Mouse (Mus musculus): Measurements from ENCODE around the gene Ntng2. TPM values are rescaled to one million over a fixed set of nuclear protein-coding genes. Genes with fewer than 3 reads are reported as not detected.

Gene Ntng2
- polyA plus RNA-seq, 1 experiment from 2014 or later = 0.55 TPM

DNA sequence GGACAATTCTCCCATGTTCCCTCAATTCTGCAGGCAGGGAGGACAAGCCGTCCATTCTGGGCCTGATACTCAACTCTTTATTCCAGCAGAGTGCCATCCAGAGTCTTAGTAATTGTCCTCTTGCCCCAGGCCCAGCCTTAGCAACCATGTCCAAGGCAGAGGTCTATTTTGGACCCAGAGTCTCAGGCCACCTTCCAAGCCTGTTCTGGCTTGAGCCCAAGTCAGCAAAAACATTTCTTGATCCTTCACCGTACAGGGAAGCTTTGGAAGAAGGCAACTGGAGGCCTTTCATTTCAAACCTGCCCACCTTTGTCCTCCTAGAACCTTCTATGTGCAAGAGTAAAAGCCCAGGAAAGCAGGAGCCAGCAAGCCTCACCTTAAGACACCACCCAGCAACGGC lies 17.8 kb downstream of the Ntng2 start:
- H3K27me3 ChIP-seq = peaks cover 4% of the 10 kb centered on the region
- no peaks in the 10 kb centered on the region for H3K4me1 ChIP-seq (replicated peaks)
- H3K36me3 ChIP-seq = no peaks in the 10 kb centered on the region
- no peak overlapping the region for H3K9ac ChIP-seq (replicated peaks)
- H3K4me2 ChIP-seq = no peak overlapping the region
- no peaks in the 10 kb centered on the region for H3K9me3 ChIP-seq
- ATAC-seq (ENCODE audit: insufficient number of reproducible peaks, insufficient read depth, low FRiP score, low TSS enrichment, low read depth) = no peak
- no peak overlapping the region for H3K4me3 ChIP-seq (replicated peaks)
- H3K27ac ChIP-seq = no peak overlapping the region
- 74% methylated on average over 3 of the region's 3 CpGs for WGBS

DNA sequence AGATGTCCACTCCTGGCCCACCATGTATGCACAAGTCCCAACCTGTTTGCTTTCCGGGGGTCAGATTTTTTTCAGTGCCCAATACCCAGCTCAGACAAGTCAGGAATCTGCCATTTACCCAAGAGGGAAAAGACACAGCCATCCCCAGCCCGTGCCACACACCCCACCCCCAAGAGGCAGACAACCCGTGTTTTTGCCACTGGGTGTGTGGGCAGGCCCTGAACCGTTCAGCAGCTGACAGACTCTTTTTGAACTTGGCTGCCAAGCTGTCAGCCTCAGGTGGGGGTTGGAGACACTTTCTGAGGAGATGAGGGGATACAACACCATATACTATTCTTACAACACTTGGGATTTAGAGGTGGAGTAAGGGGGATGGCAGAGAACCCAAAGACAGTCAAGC lies 18.8 kb downstream of the Ntng2 start:
- H3K4me2 ChIP-seq = no peak overlapping the region
- H3K4me1 ChIP-seq (replicated peaks) = no peaks in the 10 kb centered on the region
- ATAC-seq (ENCODE audit: insufficient number of reproducible peaks, insufficient read depth, low FRiP score, low TSS enrichment, low read depth) = no peak
- H3K36me3 ChIP-seq = no peaks in the 10 kb centered on the region
- H3K9ac ChIP-seq (replicated peaks) = no peak overlapping the region
- H3K27ac ChIP-seq = no peak overlapping the region
- no peaks in the 10 kb centered on the region for H3K9me3 ChIP-seq
- H3K27me3 ChIP-seq = peaks cover 3% of the 10 kb centered on the region; the same call in 1 of the 2 replicates
- WGBS = 77% methylated on average over 4 of the region's 4 CpGs
- H3K4me3 ChIP-seq (replicated peaks) = no peak overlapping the region

DNA sequence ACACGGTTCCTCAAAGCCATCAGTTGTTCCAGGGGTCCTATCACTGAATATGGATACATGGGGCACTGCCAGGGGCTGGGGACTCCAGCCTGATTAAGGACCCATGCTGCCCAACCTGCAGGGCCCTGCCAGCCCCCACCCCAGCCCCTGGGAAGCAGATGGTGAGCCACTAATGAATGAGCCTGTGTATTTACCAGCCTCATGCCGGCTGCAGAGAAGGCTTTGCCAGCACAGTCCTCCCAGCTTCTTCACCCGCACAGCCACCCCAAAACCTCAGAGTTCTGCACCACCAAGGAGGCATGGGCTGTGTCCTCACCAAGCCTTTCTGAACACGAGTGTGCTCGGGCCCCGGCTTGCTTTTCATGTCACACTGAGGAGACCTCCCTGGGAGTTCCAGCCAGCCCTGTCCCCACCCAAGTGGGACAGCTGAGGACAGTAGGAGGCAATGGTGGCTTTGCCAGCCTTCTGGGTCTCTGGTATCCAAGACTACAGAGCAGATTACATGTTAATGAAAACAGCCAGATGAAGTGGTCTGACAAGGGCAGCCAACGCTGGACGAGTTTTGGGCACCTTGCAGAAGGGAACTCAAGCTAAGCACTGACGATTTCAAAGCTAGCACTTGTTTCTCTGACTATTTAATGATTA lies 22.5 kb downstream of the Ntng2 start:
- Histone ChIP-seq H3K9ac (replicated peaks) (no peak overlapping the region), H3K36me3 (no peaks in the 10 kb centered on the region), H3K4me1 (replicated peaks) (no peaks in the 10 kb centered on the region), H3K9me3 (no peaks in the 10 kb centered on the region), H3K4me2 (no peak overlapping the region), H3K27me3 (no peaks in the 10 kb centered on the region; the same call in 1 of the 2 replicates), H3K4me3 (replicated peaks) (no peak overlapping the region), H3K27ac (no peak overlapping the region)
- WGBS = 65% methylated on average over 9 of the region's 9 CpGs
- ATAC-seq (ENCODE audit: insufficient number of reproducible peaks, insufficient read depth, low FRiP score, low TSS enrichment, low read depth) = no peak

DNA sequence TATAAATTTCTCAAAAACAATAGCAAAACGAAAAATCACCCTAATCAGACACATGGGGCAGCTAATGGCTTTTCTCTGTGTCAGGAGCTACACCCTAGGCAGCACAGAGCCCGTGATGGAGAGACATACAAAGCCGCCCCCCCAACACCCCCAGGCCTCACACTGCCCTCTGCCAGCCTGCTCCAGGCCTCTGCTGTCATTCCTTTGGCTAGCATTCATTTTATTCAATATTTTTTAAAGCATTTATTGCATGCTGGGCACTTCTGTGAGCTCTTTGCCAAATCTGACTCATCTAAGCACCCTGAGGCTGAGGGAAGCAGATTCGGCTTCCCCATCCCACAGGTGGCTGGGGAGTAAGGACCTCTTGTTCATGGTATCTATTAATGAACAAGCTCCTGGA lies 26.1 kb downstream of the Ntng2 start:
- H3K9me3 ChIP-seq = no peaks in the 10 kb centered on the region

DNA sequence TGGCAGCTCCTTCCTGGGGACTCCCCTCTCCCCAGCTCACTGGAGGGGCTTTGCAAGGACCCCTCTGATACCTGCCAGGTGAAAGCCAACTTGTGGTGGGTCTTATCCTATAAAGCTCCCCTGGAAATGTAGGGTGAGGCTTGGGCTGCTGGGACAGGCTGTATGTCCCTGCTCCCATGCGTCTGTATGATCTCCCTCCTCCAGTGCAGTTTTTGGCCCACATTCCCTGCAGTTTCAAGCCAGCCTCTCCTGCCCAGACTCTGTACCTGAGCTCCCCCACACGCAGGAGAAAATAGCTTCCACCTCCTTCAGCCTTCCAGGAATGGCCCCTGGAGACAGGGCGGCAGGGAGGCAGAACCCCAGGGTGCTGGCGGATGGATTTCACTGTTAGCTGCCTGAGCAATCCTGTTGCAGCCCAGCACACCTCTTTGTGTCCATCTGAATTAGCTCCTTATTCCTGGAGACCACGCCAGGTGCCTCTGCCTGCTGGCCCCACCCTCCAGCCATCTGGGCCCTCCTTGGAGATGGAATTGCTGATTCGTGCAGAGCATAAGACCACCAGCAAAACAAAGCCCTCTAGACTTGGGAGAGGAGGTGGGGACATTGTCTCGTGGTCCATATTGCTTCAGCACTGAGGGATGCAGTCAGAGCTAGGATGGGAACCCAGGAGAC lies 29.1 kb downstream of the Ntng2 start:
- Histone ChIP-seq H3K27ac (no peak overlapping the region), H3K4me3 (replicated peaks) (no peak overlapping the region), H3K9me3 (no peaks in the 10 kb centered on the region), H3K36me3 (no peaks in the 10 kb centered on the region), H3K4me2 (no peak overlapping the region), H3K4me1 (replicated peaks) (no peaks in the 10 kb centered on the region), H3K27me3 (no peaks in the 10 kb centered on the region), H3K9ac (replicated peaks) (no peak overlapping the region)
- ATAC-seq (ENCODE audit: insufficient number of reproducible peaks, insufficient read depth, low FRiP score, low TSS enrichment, low read depth) = no peak
- 52% methylated on average over 7 of the region's 7 CpGs for WGBS

More for the DNA sequence above, 26.1 kb downstream of the Ntng2 start:
- Histone ChIP-seq H3K4me1 (replicated peaks) (no peaks in the 10 kb centered on the region), H3K9ac (replicated peaks) (no peak overlapping the region), H3K27me3 (no peaks in the 10 kb centered on the region), H3K36me3 (no peaks in the 10 kb centered on the region), H3K4me2 (no peak overlapping the region), H3K4me3 (replicated peaks) (no peak overlapping the region), H3K27ac (no peak overlapping the region)
- ATAC-seq (ENCODE audit: insufficient number of reproducible peaks, insufficient read depth, low FRiP score, low TSS enrichment, low read depth) = no peak
- WGBS = 73% methylated on average over 4 of the region's 4 CpGs

DNA sequence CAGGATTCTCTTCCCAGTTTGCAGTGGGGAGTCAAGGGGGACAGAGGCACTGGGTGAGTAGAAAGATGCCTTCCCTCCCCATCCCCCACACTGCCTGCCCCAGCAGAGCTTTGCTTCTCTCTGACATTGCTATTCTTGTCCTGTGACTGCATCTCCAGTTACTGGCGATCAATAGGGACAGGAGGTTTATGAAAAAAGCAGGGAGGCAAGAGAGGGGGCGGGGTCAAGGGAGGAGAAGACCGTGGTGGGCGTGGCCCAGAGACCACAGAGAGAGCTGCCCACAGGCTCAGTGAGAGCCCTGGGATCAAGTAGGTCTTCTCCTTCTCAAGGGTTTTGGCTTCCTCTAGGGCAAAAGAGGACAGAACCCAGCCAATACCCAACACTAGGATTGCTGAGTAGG lies 30.5 kb downstream of the Ntng2 start:
- WGBS = 3% methylated on average over 4 of the region's 4 CpGs
- ATAC-seq (ENCODE audit: insufficient number of reproducible peaks, insufficient read depth, low FRiP score, low TSS enrichment, low read depth) = no peak
- Histone ChIP-seq H3K27ac (no peak overlapping the region), H3K4me1 (replicated peaks) (no peaks in the 10 kb centered on the region), H3K9ac (replicated peaks) (no peak overlapping the region), H3K27me3 (no peaks in the 10 kb centered on the region), H3K4me2 (no peak overlapping the region), H3K36me3 (no peaks in the 10 kb centered on the region), H3K9me3 (no peaks in the 10 kb centered on the region), H3K4me3 (replicated peaks) (no peak overlapping the region)

DNA sequence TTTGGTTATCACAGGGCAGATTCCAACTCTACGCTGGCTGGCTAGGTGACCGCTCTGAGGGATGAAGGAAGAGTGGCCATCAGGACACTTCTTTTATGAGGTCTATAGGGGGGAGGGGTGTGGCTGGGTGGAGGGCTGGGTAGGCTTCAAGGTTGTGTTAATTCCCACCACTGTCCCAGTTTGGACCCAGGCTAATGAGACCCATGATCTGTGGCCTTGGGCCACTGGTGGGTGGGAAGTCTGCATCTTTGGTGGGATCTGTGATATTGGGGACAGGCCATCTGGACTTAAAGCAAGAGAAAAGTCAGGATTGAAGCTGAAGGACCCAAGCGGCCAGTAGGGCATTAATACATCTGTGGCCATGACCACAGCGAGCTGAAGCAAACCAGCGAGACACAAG lies 34.0 kb downstream of the Ntng2 start:
- H3K27ac ChIP-seq = no peak overlapping the region
- no peaks in the 10 kb centered on the region for H3K9me3 ChIP-seq
- H3K36me3 ChIP-seq = no peaks in the 10 kb centered on the region
- H3K4me2 ChIP-seq = no peak overlapping the region
- ATAC-seq (ENCODE audit: insufficient number of reproducible peaks, insufficient read depth, low FRiP score, low TSS enrichment, low read depth) = no peak
- no peak overlapping the region for H3K9ac ChIP-seq (replicated peaks)
- no peak overlapping the region for H3K4me3 ChIP-seq (replicated peaks)
- WGBS = 95% methylated on average over 5 of the region's 5 CpGs
- H3K27me3 ChIP-seq = no peaks in the 10 kb centered on the region
- no peaks in the 10 kb centered on the region; the same call in 1 of the 2 replicates for H3K4me1 ChIP-seq (replicated peaks)

DNA sequence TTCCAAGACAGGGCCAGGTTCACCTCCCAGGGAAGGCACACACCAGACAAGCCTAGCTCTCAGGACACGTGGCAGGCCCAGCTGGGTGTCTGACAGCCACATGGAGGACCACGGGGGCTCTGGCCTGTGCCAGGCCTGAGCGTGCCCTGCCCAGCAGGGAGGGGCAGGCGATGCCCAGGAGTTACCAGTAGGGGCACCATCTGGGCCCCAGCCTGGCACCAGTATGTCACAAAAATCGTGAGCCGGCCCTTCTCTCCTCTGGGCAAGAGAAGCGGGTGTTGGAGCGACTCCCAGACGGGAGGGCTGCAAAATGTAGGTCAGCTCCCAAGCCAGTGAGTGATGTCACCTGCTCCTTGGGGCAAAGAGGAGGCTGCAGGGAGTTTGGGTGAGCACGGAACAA lies 34.9 kb downstream of the Ntng2 start:
- Histone ChIP-seq H3K27ac (no peak overlapping the region), H3K4me2 (no peak overlapping the region), H3K27me3 (no peaks in the 10 kb centered on the region), H3K9me3 (no peaks in the 10 kb centered on the region), H3K9ac (replicated peaks) (no peak overlapping the region), H3K36me3 (no peaks in the 10 kb centered on the region), H3K4me1 (replicated peaks) (no peaks in the 10 kb centered on the region; the same call in 1 of the 2 replicates), H3K4me3 (replicated peaks) (no peak overlapping the region)
- no peak for ATAC-seq (ENCODE audit: insufficient number of reproducible peaks, insufficient read depth, low FRiP score, low TSS enrichment, low read depth)
- 75% methylated on average over 10 of the region's 10 CpGs for WGBS

DNA sequence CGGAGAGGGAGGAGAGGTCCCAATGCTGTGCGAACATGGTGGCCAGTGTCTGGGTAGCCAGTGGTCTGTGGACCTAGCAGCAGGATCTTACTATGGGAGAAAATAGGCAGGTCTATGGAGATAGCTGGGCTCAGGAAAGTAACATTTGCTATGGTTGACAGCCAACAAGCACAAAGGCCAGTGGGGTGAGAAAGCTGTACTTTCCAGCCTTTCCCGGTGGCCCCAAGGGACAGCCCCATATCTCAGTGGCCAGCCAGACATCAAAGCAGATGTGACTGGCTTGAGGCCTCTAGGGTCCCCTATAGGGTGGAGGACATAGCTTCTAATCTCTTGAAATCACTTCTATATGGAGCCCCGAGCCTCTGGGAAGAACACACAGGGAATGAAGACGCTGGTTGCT lies 35.8 kb downstream of the Ntng2 start:
- Histone ChIP-seq H3K4me1 (replicated peaks) (no peaks in the 10 kb centered on the region; the same call in 1 of the 2 replicates), H3K27me3 (no peaks in the 10 kb centered on the region), H3K27ac (no peak overlapping the region), H3K9me3 (no peaks in the 10 kb centered on the region), H3K4me3 (replicated peaks) (no peak overlapping the region), H3K36me3 (no peaks in the 10 kb centered on the region), H3K9ac (replicated peaks) (no peak overlapping the region), H3K4me2 (no peak overlapping the region)
- no peak for ATAC-seq (ENCODE audit: insufficient number of reproducible peaks, insufficient read depth, low FRiP score, low TSS enrichment, low read depth)
- 81% methylated on average over 5 of the region's 5 CpGs for WGBS

DNA sequence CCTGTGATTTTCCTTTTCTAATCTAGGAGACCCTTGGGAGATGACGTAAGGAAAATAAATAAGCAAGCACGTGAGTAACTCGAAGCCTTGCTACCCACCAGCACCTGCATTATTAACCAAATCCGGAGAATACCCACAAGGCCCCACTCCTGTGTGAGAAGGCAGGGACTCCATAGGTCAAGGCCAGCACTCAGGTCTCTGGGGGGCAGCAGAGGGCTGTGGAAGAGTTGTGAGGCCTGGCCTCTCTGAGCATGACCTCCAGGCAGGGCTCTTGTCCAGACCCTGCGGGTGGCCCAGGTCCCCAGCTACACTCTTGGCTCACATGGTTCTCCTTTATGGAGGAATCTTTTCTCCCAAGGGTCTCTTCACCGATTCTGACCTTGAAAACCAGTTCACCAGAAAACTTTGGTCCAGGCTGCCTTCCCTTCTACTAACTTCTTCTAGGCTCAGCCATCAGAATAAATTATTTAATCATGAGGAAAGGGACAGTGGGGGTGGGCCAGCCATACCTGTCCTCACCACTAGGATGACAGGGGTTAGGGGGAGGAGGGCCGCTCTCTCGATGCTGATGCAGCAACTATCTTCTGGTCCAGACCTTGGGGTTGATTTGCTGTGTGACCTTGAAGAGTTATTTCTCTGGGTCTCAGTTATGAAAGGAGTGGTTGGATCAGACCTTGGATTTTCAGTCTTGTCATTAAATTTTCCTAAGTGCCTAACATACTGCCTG lies 36.4 kb downstream of the Ntng2 start:
- H3K4me3 ChIP-seq (replicated peaks) = no peak overlapping the region
- ATAC-seq (ENCODE audit: insufficient number of reproducible peaks, insufficient read depth, low FRiP score, low TSS enrichment, low read depth) = no peak
- 49% methylated on average over 8 of the region's 8 CpGs for WGBS

DNA sequence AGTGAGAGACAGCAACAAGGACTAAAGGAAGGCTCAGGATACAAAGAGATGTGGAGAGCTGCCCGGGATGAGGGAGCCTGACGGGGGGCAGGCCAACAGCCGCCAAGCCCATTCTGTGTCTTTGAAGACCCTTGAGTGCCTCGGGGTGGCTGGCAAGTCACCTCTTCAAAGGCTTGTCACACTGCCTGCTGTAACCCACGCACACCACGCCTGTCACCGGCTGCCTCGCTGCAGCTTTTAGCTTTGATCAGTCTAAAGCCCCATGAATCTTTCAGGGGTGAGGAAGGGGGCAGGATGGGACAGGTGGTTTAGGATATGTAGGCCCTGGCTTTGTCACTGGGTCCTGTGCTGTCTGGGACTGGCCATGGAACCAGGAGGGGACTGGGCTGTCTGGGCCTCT lies 46.6 kb downstream of the Ntng2 start:
- no peaks in the 10 kb centered on the region for H3K4me1 ChIP-seq (replicated peaks)
- H3K27me3 ChIP-seq = peaks cover 17% of the 10 kb centered on the region; the same call in 1 of the 2 replicates
- no peak overlapping the region for H3K4me2 ChIP-seq
- no peak overlapping the region for H3K9ac ChIP-seq (replicated peaks)
- H3K4me3 ChIP-seq (replicated peaks) = no peak overlapping the region
- no peak for ATAC-seq (ENCODE audit: insufficient number of reproducible peaks, insufficient read depth, low FRiP score, low TSS enrichment, low read depth)
- H3K9me3 ChIP-seq = no peaks in the 10 kb centered on the region
- 8% methylated on average over 8 of the region's 8 CpGs for WGBS
- H3K36me3 ChIP-seq = no peaks in the 10 kb centered on the region
- no peak overlapping the region for H3K27ac ChIP-seq

More for the DNA sequence above, 36.4 kb downstream of the Ntng2 start:
- Histone ChIP-seq H3K9me3 (no peaks in the 10 kb centered on the region), H3K4me1 (replicated peaks) (no peaks in the 10 kb centered on the region; the same call in 1 of the 2 replicates), H3K27ac (no peak overlapping the region), H3K36me3 (no peaks in the 10 kb centered on the region), H3K9ac (replicated peaks) (no peak overlapping the region), H3K4me2 (no peak overlapping the region), H3K27me3 (no peaks in the 10 kb centered on the region)

Measured in limb, embryonic 12.5 days (tissue).